Mouse (Mus musculus): Measurements from ENCODE around the gene 1300017J02Rik. TPM values are rescaled to one million over a fixed set of nuclear protein-coding genes. Genes with fewer than 3 reads are reported as not detected.

The 1300017J02Rik gene
- total RNA-seq, 2 experiments from 2014 or later = 1.2 TPM; not detected in 1

DNA sequence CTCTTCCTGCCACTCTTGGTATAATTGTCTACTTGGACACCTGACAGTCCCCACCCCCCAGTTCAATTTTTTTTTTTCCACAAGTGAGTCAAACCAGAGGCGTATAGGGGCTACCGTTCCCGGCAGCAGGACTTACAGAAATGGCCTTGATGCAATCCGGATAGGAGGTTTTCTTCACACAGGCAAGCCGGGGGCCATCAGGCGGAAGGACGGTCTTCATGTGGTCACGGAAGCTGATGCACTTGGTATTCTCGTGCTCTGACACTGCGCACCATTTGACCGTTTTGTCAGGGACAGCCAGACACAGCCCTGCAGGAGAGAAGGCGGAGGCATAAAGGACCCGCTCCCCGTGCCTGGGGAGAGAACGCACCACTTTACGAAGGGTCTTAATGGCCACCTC is 77.1 kb downstream of the 1300017J02Rik start:
- H3K27ac ChIP-seq = no peak overlapping the region; the same call in 1 of the 2 replicates
- no peak for TF ChIP-seq CTCF (conservative IDR thresholded peaks at IDR 0.05)
- H3K4me3 ChIP-seq = peak overlapping the region; percentile 8; the same call in 1 of the 2 replicates

DNA sequence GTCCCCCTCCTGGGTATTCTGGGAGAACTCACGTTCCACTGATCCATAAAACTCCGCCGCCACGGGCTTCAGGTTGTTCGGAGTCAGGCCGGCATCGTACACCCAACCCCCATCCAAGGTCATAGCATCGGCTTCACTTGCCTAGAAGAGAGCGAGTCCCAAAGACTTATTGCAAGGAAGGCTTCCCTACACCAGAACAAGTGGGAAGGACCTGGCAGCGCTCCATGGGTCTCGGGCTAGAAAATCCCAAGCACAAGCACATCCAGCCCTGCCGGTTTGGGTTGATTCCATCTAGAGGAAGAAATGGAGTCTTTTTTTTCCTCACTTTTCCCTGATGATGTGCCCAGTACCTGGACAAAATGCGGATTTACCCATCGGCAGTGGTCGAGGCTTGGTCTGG is 78.1 kb downstream of the 1300017J02Rik start:
- H3K4me3 ChIP-seq = no peak overlapping the region
- no peak overlapping the region for H3K27ac ChIP-seq
- no peak for TF ChIP-seq CTCF (conservative IDR thresholded peaks at IDR 0.05)
- DNase-seq (ENCODE audit: low spot score in 2 of 2) = no peak

More for the DNA sequence above, 77.1 kb downstream of the 1300017J02Rik start:
- no peak for DNase-seq (ENCODE audit: low spot score in 2 of 2)

DNA sequence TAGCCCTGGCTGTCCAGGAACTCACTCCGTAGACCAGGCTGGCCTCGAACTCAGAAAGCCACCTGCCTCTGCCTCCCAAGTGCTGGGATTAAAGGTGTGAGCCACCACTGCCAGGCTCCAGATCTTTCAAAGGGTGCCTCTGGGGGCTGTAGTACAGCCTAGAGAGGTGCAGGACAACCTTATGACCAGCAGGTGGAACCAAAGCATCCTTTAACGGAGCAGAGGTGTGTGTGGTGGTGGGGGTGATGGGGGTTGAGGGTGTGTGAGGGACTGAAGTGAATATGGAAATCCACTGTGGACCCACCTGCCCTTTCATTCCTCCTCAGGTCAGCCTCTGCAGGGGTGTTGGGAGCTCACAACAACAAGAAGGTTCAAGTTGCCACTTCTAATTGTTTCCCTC is 79.4 kb downstream of the 1300017J02Rik start:
- no peak for DNase-seq (ENCODE audit: low spot score in 2 of 2)
- H3K27ac ChIP-seq = no peak overlapping the region
- no peak overlapping the region for H3K4me3 ChIP-seq
- TF ChIP-seq CTCF (conservative IDR thresholded peaks at IDR 0.05) = peak; percentile 65

DNA sequence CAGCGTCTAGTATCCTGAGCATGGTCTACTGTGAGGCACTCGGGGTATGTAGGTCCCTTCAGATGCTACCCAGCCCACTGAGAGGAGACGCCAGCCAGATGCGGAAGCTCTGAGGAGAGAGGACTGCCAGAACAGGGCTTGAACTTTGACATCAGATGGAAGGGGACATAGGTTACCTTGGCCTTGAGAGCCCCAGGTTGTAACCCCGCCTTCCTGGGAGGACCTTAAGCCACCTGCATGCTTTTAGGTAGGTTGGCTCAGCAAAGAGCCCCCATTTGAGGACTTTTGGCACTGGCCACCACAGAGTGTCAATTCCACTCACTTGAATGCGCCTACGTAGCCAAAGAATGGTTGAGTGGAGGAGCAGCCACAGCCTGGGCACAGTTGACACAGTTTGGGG is 80.2 kb downstream of the 1300017J02Rik start:
- DNase-seq (ENCODE audit: low spot score in 2 of 2) = no peak
- Histone ChIP-seq H3K27ac (no peak overlapping the region), H3K4me3 (no peak overlapping the region)
- no peak for TF ChIP-seq CTCF (conservative IDR thresholded peaks at IDR 0.05)

DNA sequence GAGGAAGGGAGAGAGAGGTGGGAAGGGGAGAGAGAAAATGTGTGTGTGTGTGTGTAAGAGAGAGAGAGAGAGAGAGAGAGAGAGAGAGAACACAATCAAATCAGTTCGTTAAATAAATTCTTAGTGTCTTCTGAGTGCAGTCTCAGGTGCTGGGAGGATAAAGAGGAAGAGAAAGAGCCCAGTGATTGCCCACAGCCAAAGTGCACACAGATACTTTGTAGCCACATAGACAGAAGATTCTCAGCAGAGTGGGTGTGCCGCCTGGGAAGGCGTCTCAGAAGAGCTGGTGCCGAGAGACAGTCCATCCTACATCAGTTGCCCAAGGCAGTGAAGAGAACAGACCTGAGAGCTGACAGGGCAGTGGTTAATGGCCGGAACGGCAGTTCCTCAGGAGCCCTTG is 90.6 kb downstream of the 1300017J02Rik start:
- no peak for DNase-seq (ENCODE audit: low spot score in 2 of 2)
- Histone ChIP-seq H3K27ac (no peak overlapping the region), H3K4me3 (no peak overlapping the region)
- no peak for TF ChIP-seq CTCF (conservative IDR thresholded peaks at IDR 0.05)

DNA sequence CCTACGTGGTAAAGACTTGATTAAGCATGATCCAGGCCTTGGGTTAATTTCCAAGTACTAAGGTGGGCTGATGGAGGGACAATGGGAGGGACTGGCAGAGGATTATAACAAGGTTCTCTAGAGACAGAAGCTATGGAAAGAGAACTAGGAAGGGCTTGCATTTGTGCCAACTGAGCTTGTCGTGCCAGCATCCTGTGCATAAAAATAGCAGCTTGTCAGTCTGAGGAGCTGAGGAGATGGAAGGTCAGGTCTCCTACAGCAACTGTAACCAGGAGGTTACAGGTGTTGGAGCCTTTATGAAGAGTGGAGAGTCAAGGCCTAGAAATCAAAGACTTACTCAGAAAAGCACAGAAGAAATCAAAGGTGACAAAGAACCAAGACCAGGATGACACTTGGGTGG is 91.3 kb downstream of the 1300017J02Rik start:
- no peak overlapping the region for H3K4me3 ChIP-seq
- no peak for TF ChIP-seq CTCF (conservative IDR thresholded peaks at IDR 0.05)

DNA sequence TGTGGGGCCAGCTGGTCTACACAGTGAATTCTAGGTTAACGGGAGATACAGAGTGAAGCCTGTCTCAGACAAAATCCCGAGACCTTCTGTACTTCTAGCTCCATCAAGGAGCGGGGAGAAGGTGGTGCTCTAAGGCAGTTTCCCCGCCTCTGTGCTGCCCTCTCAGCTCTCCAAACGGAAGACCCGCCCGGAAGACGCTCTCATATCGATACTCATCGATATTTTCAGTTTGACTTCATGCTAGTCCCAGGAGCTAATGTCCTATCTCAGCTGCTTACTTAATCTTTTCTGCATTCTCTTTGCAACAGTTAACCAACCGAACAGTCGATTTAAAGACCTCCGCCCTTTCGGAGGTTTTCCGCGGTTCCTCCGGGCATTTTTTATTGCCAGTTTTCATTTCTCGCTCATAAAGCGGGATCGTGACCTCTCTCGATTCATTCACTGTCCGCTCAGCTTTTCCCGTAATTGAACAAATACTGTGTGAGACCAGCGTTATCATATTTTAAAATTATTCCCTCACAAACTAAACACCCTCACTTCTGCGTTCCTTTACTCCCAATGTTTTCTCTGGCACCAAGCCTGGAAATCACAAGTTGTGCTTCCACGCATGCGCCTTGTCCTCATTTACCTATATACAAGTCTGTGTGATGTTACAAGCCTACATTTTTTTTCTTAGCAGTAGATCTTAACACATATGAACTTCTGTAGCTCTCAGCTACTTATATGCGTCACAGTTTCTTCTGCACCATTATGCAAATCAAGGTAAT is 92.0 kb downstream of the 1300017J02Rik start:
- Histone ChIP-seq H3K27ac (no peak overlapping the region), H3K4me3 (no peak overlapping the region)
- no peak for TF ChIP-seq CTCF (conservative IDR thresholded peaks at IDR 0.05)
- no peak for DNase-seq (ENCODE audit: low spot score in 2 of 2)

More for the DNA sequence above, 91.3 kb downstream of the 1300017J02Rik start:
- no peak for DNase-seq (ENCODE audit: low spot score in 2 of 2)
- H3K27ac ChIP-seq = no peak overlapping the region

DNA sequence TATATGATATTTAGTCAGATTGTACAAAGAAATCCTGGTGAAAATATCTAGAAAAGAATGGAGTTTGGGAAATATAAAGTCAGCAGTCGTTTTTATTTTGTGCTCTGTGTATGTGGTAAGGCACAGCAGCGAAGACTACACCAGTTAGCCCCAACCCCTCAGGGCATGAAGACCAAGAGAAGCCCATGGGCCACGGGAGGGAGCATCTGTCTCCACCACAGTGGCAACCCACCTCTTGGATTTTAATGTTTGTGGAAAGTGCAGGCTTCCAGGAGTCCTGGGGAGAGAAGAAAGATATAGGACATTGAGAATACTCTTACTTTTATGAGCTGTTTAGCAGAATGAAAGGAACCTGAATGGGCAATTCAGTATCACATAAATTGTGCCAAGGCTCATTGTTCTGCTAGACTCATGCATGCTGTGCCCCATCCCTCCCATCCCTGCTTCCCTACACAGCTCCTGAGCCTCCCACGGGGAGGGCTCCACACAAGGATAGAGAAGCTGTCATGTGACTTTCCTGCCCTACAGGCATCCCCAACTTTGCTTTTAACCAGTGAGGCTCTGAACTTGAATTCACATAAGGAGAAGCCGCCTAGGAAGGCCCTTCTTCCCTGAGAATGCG is 96.0 kb downstream of the 1300017J02Rik start:
- TF ChIP-seq CTCF (conservative IDR thresholded peaks at IDR 0.05) = no peak
- DNase-seq (ENCODE audit: low spot score in 2 of 2) = no peak
- H3K27ac ChIP-seq = no peak overlapping the region
- H3K4me3 ChIP-seq = no peak overlapping the region

DNA sequence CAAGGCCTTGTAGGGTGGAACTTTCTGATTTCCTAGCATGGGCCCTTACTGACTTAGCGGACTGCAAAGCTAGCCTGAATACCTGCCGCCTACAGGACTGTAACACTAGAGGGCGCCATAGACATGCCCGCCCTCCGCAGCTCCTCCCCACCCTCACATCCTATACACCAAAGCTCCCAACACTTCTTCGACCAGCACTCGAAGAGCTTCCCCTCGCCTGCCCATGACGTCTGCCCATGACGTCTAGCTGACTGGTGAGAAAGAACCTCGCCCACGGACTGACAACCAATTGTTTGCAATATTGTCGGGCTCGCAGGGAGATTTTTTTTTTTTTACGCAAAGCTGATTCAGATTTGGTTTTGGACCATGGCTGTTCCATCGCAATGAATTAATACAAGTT is 97.0 kb downstream of the 1300017J02Rik start:
- Histone ChIP-seq H3K4me3 (peak overlapping the region; percentile 25), H3K27ac (no peak overlapping the region)
- TF ChIP-seq CTCF (conservative IDR thresholded peaks at IDR 0.05) = peak; percentile 97
- DNase-seq (ENCODE audit: low spot score in 2 of 2) = peak; percentile 71 to 76

DNA sequence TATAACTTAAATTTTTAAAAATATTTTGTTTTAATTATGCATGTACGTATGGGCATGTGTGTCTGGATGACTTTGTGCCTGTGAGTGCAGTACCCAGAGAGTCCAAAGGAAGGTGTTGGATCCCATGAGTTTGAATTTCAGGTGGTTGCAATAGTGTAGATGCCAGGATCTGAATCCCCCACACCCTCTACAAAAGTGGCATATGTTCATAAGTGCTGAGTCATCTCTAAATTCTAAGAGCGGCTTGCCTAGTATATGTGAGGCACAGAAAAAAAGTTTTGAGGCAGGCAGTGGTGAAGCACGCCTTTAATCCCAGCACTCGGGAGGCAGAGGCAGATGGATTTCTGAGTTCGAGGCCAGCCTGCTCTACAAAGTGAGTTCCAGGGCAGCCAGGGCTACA is 99.1 kb downstream of the 1300017J02Rik start:
- no peak for DNase-seq (ENCODE audit: low spot score in 2 of 2)
- Histone ChIP-seq H3K4me3 (no peak overlapping the region), H3K27ac (no peak overlapping the region)
- 0 out of 2 replicates have a peak, but pooled peaks have one; percentile 7 for TF ChIP-seq CTCF (conservative IDR thresholded peaks at IDR 0.05)

DNA sequence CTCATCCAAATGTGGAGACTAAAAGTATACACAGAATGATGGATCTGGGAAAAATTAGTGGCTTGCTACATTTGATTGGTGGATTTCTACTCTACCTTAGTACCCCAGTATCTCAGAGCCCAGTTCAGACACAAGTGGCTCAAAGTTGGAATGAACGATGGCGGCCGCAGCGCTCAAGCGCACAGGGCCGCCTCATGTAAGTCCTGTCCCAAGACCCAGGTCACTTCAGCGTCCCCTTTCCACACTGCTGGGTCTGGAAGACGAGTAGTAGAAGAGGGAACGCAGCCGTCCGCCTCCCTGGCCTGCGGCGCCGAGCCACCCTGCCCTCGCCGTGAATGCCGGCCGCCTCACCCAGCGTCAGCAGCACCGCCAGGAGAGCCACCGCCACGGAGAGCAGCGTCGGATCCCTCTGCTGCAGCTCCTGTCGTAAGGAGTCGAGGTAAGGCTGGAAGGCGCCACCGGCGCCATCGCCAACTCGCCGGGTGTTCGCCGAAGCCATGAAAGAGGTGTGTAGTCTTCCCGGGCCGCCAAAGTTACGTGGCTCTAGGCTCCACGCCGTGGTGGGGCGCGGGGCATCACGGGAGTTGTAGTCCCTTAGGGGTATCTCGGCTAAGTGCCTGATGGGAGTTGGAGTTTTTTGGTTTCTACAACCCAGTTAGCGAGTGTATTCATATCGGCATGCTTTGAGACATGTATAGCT is 103.2 kb downstream of the 1300017J02Rik start, which contains the start of gene Srprb:
Gene Srprb (minus strand): TSS at position 577 of the 700 bp plus-strand sequence.
- peak within 1 kb of the TSS; percentile 65 for H3K4me3 ChIP-seq
- H3K27ac ChIP-seq = peak within 1 kb of the TSS; percentile 82
- DNase-seq (ENCODE audit: low spot score in 2 of 2) = peak; percentile 93 to 94
- TF ChIP-seq CTCF (conservative IDR thresholded peaks at IDR 0.05) = no peak

Other genes starting within 250 kb of the 1300017J02Rik start
- gene Rab6b, start 193.3 kb downstream of the 1300017J02Rik start, total RNA-seq (2021) = 100 to 1,000 TPM; 429 to 449 TPM
- 10 to 100 TPM; 18.5 to 21.0 TPM for gene Srprb, start 102.9 kb downstream of the 1300017J02Rik start, total RNA-seq (2021)
- 10 to 100 TPM; 10.8 to 11.3 TPM for gene Gm20425, start 74.8 kb downstream of the 1300017J02Rik start, total RNA-seq (2021)
- gene Trf, start 74.6 kb downstream of the 1300017J02Rik start, total RNA-seq (2021) = 100 to 1,000 TPM; 190 to 207 TPM
- 10 to 100 TPM; 22.4 to 22.7 TPM for gene Topbp1, start 133 bp upstream of the 1300017J02Rik start, total RNA-seq (2021)
- 10 to 100 TPM; 69.3 to 72.9 TPM for gene Cdv3, start 60.8 kb upstream of the 1300017J02Rik start, total RNA-seq (2021)
- gene Bfsp2, start 175.3 kb upstream of the 1300017J02Rik start, total RNA-seq (2021) = 1 to 10 TPM; 2.0 to 2.3 TPM